Mouse (Mus musculus) neural tube, embryonic 12.5 days (tissue): ENCODE results near the gene Snu13. TPM values are rescaled to one million over a fixed set of nuclear protein-coding genes. Genes with fewer than 3 reads are reported as not detected.

Experiments
- ATAC-seq: fragments of 200-750 bp; cut with Nextera tagmentation; 2 replicates; pipeline ENCODE4 v1.8.0; 2017; ENCODE audit warnings: low read depth, mild to moderate bottlenecking, moderate TSS enrichment, moderate library complexity; ENCODE audit not compliant: low FRiP score
- H3K27ac ChIP-seq: fragments of 300-500 bp; sonication (generic); 2 replicates; pipeline ENCODE4 v1.5.1; 2016
- H3K27me3 ChIP-seq: fragments of 300-500 bp; sonication (generic); replicated peaks from 2 replicates; pipeline ENCODE4 v1.6.1; 2016; ENCODE audit warnings: mild to moderate bottlenecking
- H3K36me3 ChIP-seq: fragments of 300-500 bp; sonication (generic); 2 replicates; pipeline ENCODE4 v1.6.1; 2016; ENCODE audit warnings: mild to moderate bottlenecking
- H3K4me1 ChIP-seq: fragments of 300-500 bp; sonication (generic); 2 replicates; pipeline ENCODE4 v1.6.1; 2016
- H3K4me2 ChIP-seq: fragments of 300-500 bp; sonication (generic); replicated peaks from 2 replicates; pipeline ENCODE4 v1.6.1; 2016; ENCODE audit warnings: mild to moderate bottlenecking
- H3K4me3 ChIP-seq: fragments of 300-500 bp; sonication (generic); 2 replicates; pipeline ENCODE4 v1.5.1; 2016
- H3K9ac ChIP-seq: fragments of 300-500 bp; sonication (generic); 2 replicates; pipeline ENCODE4 v1.6.1; 2016; ENCODE audit warnings: mild to moderate bottlenecking
- H3K9me3 ChIP-seq: fragments of 300-500 bp; sonication (generic); 2 replicates; pipeline ENCODE4 v1.6.1; 2016; ENCODE audit warnings: mild to moderate bottlenecking
- WGBS: fragments of 180-500 bp; shearing (Covaris S2); methylation state at CpG from one replicate; pipeline ENCODE4 v1.1.7; 2016; 5-methylcytosine and 5-hydroxymethylcytosine counted together
- polyA plus RNA-seq: library from polyadenylated mRNA; unstranded; fragments of >200 nt; fragmentation: Nextera tagmentation; extraction: Ambion mirVana; gene quantifications from 2 replicates; pipeline ENCODE4 v1.2.1, GENCODE M21; 2016

Snu13 gene
- polyA plus RNA-seq, 1 experiment from 2014 or later: 193 TPM

- Histone ChIP-seq H3K27ac (no peak overlapping the region), H3K4me2 (no peak overlapping the region), H3K36me3 (peaks cover 68% of the 10 kb centered on the region), H3K27me3 (no peaks in the 10 kb centered on the region), H3K4me1 (no peaks in the 10 kb centered on the region), H3K9ac (no peak overlapping the region), H3K9me3 (no peaks in the 10 kb centered on the region), H3K4me3 (no peak overlapping the region)
- WGBS: 92% methylated on average over 13 of the region's 13 CpGs
- no peak for ATAC-seq
These were observed 24.8 kb downstream of the Snu13 start for GRCm38 (mm10) chr15:82022535-82023088.

GRCm38 (mm10) chr15:82019288-82019687, 28.1 kb downstream of the Snu13 start:
- no peak overlapping the region for H3K4me3 ChIP-seq
- H3K9me3 ChIP-seq: no peaks in the 10 kb centered on the region
- no peaks in the 10 kb centered on the region for H3K27me3 ChIP-seq
- H3K27ac ChIP-seq: no peak overlapping the region
- ATAC-seq: no peak
- no peak overlapping the region for H3K4me2 ChIP-seq
- peaks cover 13% of the 10 kb centered on the region for H3K4me1 ChIP-seq
- H3K36me3 ChIP-seq: peaks cover 37% of the 10 kb centered on the region
- H3K9ac ChIP-seq: no peak overlapping the region
- WGBS: 89% methylated on average over 3 of the region's 3 CpGs

- Histone ChIP-seq H3K27me3 (no peaks in the 10 kb centered on the region), H3K4me2 (no peak overlapping the region), H3K4me3 (no peak overlapping the region), H3K4me1 (peaks cover 13% of the 10 kb centered on the region), H3K9ac (no peak overlapping the region), H3K27ac (no peak overlapping the region), H3K36me3 (peaks cover 19% of the 10 kb centered on the region), H3K9me3 (no peaks in the 10 kb centered on the region)
- 81% methylated on average over 4 of the region's 4 CpGs for WGBS
- no peak for ATAC-seq
These were observed 29.9 kb downstream of the Snu13 start for GRCm38 (mm10) chr15:82017461-82017860.

- Histone ChIP-seq H3K9me3 (no peaks in the 10 kb centered on the region), H3K4me1 (peaks cover 13% of the 10 kb centered on the region), H3K36me3 (peaks cover 13% of the 10 kb centered on the region; the same call in 1 of the 2 replicates), H3K4me2 (peak overlapping the region; percentile 92), H3K27ac (no peak overlapping the region), H3K4me3 (peak overlapping the region; percentile 88), H3K27me3 (no peaks in the 10 kb centered on the region), H3K9ac (peak overlapping the region; percentile 75)
- ATAC-seq: no peak
- WGBS: 29% methylated on average over 6 of the region's 6 CpGs
These were observed 30.6 kb downstream of the Snu13 start for GRCm38 (mm10) chr15:82016830-82017229.

GRCm38 (mm10) chr15:82016101-82016808, 31.1 kb downstream of the Snu13 start:
- peak; percentile 96 for ATAC-seq
- H3K4me2 ChIP-seq: peak overlapping the region; percentile 92
- peak overlapping the region; percentile 84 for H3K9ac ChIP-seq
- under 1% methylated on average over 53 of the region's 53 CpGs for WGBS
- H3K36me3 ChIP-seq: peaks cover 11% of the 10 kb centered on the region; the same call in 1 of the 2 replicates
- H3K9me3 ChIP-seq: no peaks in the 10 kb centered on the region
- peak overlapping the region; percentile 88 for H3K4me3 ChIP-seq
- H3K27me3 ChIP-seq: no peaks in the 10 kb centered on the region
- H3K27ac ChIP-seq: peak overlapping the region; percentile 37; the same call in 1 of the 2 replicates
- peaks cover 13% of the 10 kb centered on the region for H3K4me1 ChIP-seq

GRCm38 (mm10) chr15:82015392-82016100, 31.9 kb downstream of the Snu13 start:
- Histone ChIP-seq H3K27ac (peak overlapping the region; percentile 37; the same call in 1 of the 2 replicates), H3K4me2 (peak overlapping the region; percentile 92), H3K4me3 (peak overlapping the region; percentile 88), H3K27me3 (no peaks in the 10 kb centered on the region), H3K4me1 (peaks cover 13% of the 10 kb centered on the region), H3K36me3 (peaks cover 11% of the 10 kb centered on the region; the same call in 1 of the 2 replicates), H3K9ac (peak overlapping the region; percentile 84), H3K9me3 (no peaks in the 10 kb centered on the region)
- WGBS: under 1% methylated on average over 39 of the region's 39 CpGs
- ATAC-seq: peak; percentile 6; the same call in 1 of the 2 replicates

GRCm38 (mm10) chr15:82014745-82015391, 32.5 kb downstream of the Snu13 start:
- Histone ChIP-seq H3K9ac (peak overlapping the region; percentile 84), H3K36me3 (peaks cover 7% of the 10 kb centered on the region; the same call in 1 of the 2 replicates), H3K4me3 (peak overlapping the region; percentile 88), H3K27me3 (no peaks in the 10 kb centered on the region), H3K4me1 (peaks cover 13% of the 10 kb centered on the region), H3K27ac (no peak overlapping the region), H3K9me3 (no peaks in the 10 kb centered on the region), H3K4me2 (peak overlapping the region; percentile 92)
- ATAC-seq: no peak
- 22% methylated on average over 9 of the region's 9 CpGs for WGBS

- Histone ChIP-seq H3K9me3 (no peaks in the 10 kb centered on the region), H3K27ac (no peak overlapping the region), H3K9ac (no peak overlapping the region), H3K4me3 (no peak overlapping the region), H3K4me2 (no peak overlapping the region), H3K36me3 (no peaks in the 10 kb centered on the region), H3K27me3 (no peaks in the 10 kb centered on the region), H3K4me1 (peaks cover 13% of the 10 kb centered on the region)
- no peak for ATAC-seq
- 91% methylated on average over 6 of the region's 6 CpGs for WGBS
These were observed 35.5 kb downstream of the Snu13 start for GRCm38 (mm10) chr15:82011947-82012346.

GRCm38 (mm10) chr15:82004257-82004656, 43.1 kb downstream of the Snu13 start:
- H3K27me3 ChIP-seq: no peaks in the 10 kb centered on the region
- no peak overlapping the region for H3K4me3 ChIP-seq
- no peak for ATAC-seq
- H3K4me1 ChIP-seq: no peaks in the 10 kb centered on the region
- H3K4me2 ChIP-seq: no peak overlapping the region
- no peak overlapping the region for H3K9ac ChIP-seq
- H3K9me3 ChIP-seq: no peaks in the 10 kb centered on the region
- no peak overlapping the region for H3K27ac ChIP-seq
- WGBS: 95% methylated on average over 8 of the region's 8 CpGs
- H3K36me3 ChIP-seq: peaks cover 32% of the 10 kb centered on the region

- Histone ChIP-seq H3K4me2 (no peak overlapping the region), H3K36me3 (peaks cover 44% of the 10 kb centered on the region), H3K9me3 (no peaks in the 10 kb centered on the region), H3K27ac (no peak overlapping the region), H3K4me1 (no peaks in the 10 kb centered on the region), H3K9ac (no peak overlapping the region), H3K4me3 (no peak overlapping the region), H3K27me3 (no peaks in the 10 kb centered on the region)
- 80% methylated on average over 6 of the region's 6 CpGs for WGBS
- ATAC-seq: no peak
These were observed 53.4 kb downstream of the Snu13 start for GRCm38 (mm10) chr15:81993992-81994391.

GRCm38 (mm10) chr15:81990549-81990948, 56.8 kb downstream of the Snu13 start:
- Histone ChIP-seq H3K4me2 (no peak overlapping the region), H3K36me3 (peaks cover 23% of the 10 kb centered on the region), H3K4me1 (no peaks in the 10 kb centered on the region), H3K9me3 (no peaks in the 10 kb centered on the region), H3K27ac (no peak overlapping the region), H3K9ac (no peak overlapping the region), H3K27me3 (no peaks in the 10 kb centered on the region), H3K4me3 (no peak overlapping the region)
- no peak for ATAC-seq
- 61% methylated on average over 7 of the region's 7 CpGs for WGBS
